Mouse (Mus musculus): Measurements from ENCODE around the gene Ino80.

- TF ChIP-seq CTCF (IDR thresholded peaks at IDR 0.05) (no peak), POLR2A (IDR thresholded peaks at IDR 0.05; ENCODE audit: insufficient read depth, low read depth, low read length) (no peak), EP300 (IDR thresholded peaks at IDR 0.05; ENCODE audit: insufficient read depth, low read depth, low read length) (no peak)
Observed at GRCm38 (mm10) chr2:119356805-119357204, 120.7 kb downstream of the Ino80 start.
